Mouse (Mus musculus): ENCODE data around the gene Gm49394. TPM values are rescaled to one million over a fixed set of nuclear protein-coding genes. Genes with fewer than 3 reads are reported as not detected.
A peak's percentile ranks its signal among the peaks of the same experiment; 100 is the strongest.

Gene Gm49394
- polyA plus RNA-seq, 1 experiment from 2014 or later = not detected

GRCm38 (mm10) chr7:142661811-142662210 is 7.9 kb downstream of the Gm49394 start:
- ATAC-seq = no peak
- Histone ChIP-seq H3K4me3 (ENCODE audit: low read depth, low read length) (no peak overlapping the region), H3K27ac (ENCODE audit: low read length) (no peak overlapping the region)

GRCm38 (mm10) chr7:142661046-142661445 is 8.7 kb downstream of the Gm49394 start:
- 0 out of 2 replicates have a peak overlapping the region, but pooled peaks have one; percentile 16 for H3K4me3 ChIP-seq (ENCODE audit: low read depth, low read length)
- no peaks in the 10 kb centered on the region for H3K9me3 ChIP-seq (replicated peaks; ENCODE audit: control insufficient read depth, low read length, poor library complexity, severe bottlenecking)
- H3K27me3 ChIP-seq (ENCODE audit: control insufficient read depth, insufficient read depth, low read depth, low read length) = peaks cover 75% of the 10 kb centered on the region
- H3K36me3 ChIP-seq (ENCODE audit: control insufficient read depth, insufficient read depth, low read length) = no peaks in the 10 kb centered on the region
- no peak for ATAC-seq
- 2% methylated on average over 25 of the region's 25 CpGs for WGBS
- H3K9ac ChIP-seq (ENCODE audit: low read depth, low read length) = no peak overlapping the region
- H3K4me1 ChIP-seq (ENCODE audit: control insufficient read depth, insufficient read depth, low read length) = peaks cover 18% of the 10 kb centered on the region
- no peak overlapping the region for H3K27ac ChIP-seq (ENCODE audit: low read length)
- no peak overlapping the region for H3K4me2 ChIP-seq (ENCODE audit: low read length)

More at GRCm38 (mm10) chr7:142661811-142662210, 7.9 kb downstream of the Gm49394 start:
- peaks cover 75% of the 10 kb centered on the region for H3K27me3 ChIP-seq (ENCODE audit: control insufficient read depth, insufficient read depth, low read depth, low read length)
- no peaks in the 10 kb centered on the region for H3K36me3 ChIP-seq (ENCODE audit: control insufficient read depth, insufficient read depth, low read length)
- no peak overlapping the region for H3K9ac ChIP-seq (ENCODE audit: low read depth, low read length)
- H3K9me3 ChIP-seq (replicated peaks; ENCODE audit: control insufficient read depth, low read length, poor library complexity, severe bottlenecking) = no peaks in the 10 kb centered on the region
- no peak overlapping the region for H3K4me2 ChIP-seq (ENCODE audit: low read length)
- H3K4me1 ChIP-seq (ENCODE audit: control insufficient read depth, insufficient read depth, low read length) = peaks cover 18% of the 10 kb centered on the region

- Histone ChIP-seq H3K9ac (ENCODE audit: low read depth, low read length) (no peak overlapping the region), H3K27ac (ENCODE audit: low read length) (no peak overlapping the region), H3K9me3 (replicated peaks; ENCODE audit: control insufficient read depth, low read length, poor library complexity, severe bottlenecking) (no peaks in the 10 kb centered on the region), H3K4me3 (ENCODE audit: low read depth, low read length) (peak overlapping the region; percentile 16; the same call in 1 of the 2 replicates), H3K27me3 (ENCODE audit: control insufficient read depth, insufficient read depth, low read depth, low read length) (peaks cover 75% of the 10 kb centered on the region), H3K36me3 (ENCODE audit: control insufficient read depth, insufficient read depth, low read length) (no peaks in the 10 kb centered on the region), H3K4me2 (ENCODE audit: low read length) (peak overlapping the region; percentile 49), H3K4me1 (ENCODE audit: control insufficient read depth, insufficient read depth, low read length) (peaks cover 18% of the 10 kb centered on the region)
- no peak for ATAC-seq
- WGBS = under 1% methylated on average over 29 of the region's 29 CpGs
These were observed 9.1 kb downstream of the Gm49394 start for GRCm38 (mm10) chr7:142660651-142660945.

- 2% methylated on average over 42 of the region's 43 CpGs for WGBS
- no peaks in the 10 kb centered on the region for H3K9me3 ChIP-seq (replicated peaks; ENCODE audit: control insufficient read depth, low read length, poor library complexity, severe bottlenecking)
- peak overlapping the region; percentile 49 for H3K4me2 ChIP-seq (ENCODE audit: low read length)
- no peak; the same call in 1 of the 2 replicates for ATAC-seq
- H3K4me1 ChIP-seq (ENCODE audit: control insufficient read depth, insufficient read depth, low read length) = peaks cover 18% of the 10 kb centered on the region
- peak overlapping the region; percentile 30 for H3K4me3 ChIP-seq (ENCODE audit: low read depth, low read length)
- H3K27me3 ChIP-seq (ENCODE audit: control insufficient read depth, insufficient read depth, low read depth, low read length) = peaks cover 75% of the 10 kb centered on the region
- no peaks in the 10 kb centered on the region for H3K36me3 ChIP-seq (ENCODE audit: control insufficient read depth, insufficient read depth, low read length)
- no peak overlapping the region for H3K9ac ChIP-seq (ENCODE audit: low read depth, low read length)
- H3K27ac ChIP-seq (ENCODE audit: low read length) = no peak overlapping the region
These were observed 9.7 kb downstream of the Gm49394 start for GRCm38 (mm10) chr7:142659767-142660650.

GRCm38 (mm10) chr7:142659181-142659681 is 10.5 kb downstream of the Gm49394 start:
- no peak for ATAC-seq
- under 1% methylated on average over 44 of the region's 70 CpGs for WGBS
- H3K27ac ChIP-seq (ENCODE audit: low read length) = no peak overlapping the region
- peak overlapping the region; percentile 49 for H3K4me2 ChIP-seq (ENCODE audit: low read length)
- no peak overlapping the region for H3K9ac ChIP-seq (ENCODE audit: low read depth, low read length)
- no peaks in the 10 kb centered on the region for H3K36me3 ChIP-seq (ENCODE audit: control insufficient read depth, insufficient read depth, low read length)
- peaks cover 75% of the 10 kb centered on the region for H3K27me3 ChIP-seq (ENCODE audit: control insufficient read depth, insufficient read depth, low read depth, low read length)
- no peaks in the 10 kb centered on the region for H3K9me3 ChIP-seq (replicated peaks; ENCODE audit: control insufficient read depth, low read length, poor library complexity, severe bottlenecking)
- peak overlapping the region; percentile 30 for H3K4me3 ChIP-seq (ENCODE audit: low read depth, low read length)
- peaks cover 18% of the 10 kb centered on the region for H3K4me1 ChIP-seq (ENCODE audit: control insufficient read depth, insufficient read depth, low read length)

- Histone ChIP-seq H3K27ac (ENCODE audit: low read length) (no peak overlapping the region), H3K9me3 (replicated peaks; ENCODE audit: control insufficient read depth, low read length, poor library complexity, severe bottlenecking) (no peaks in the 10 kb centered on the region), H3K4me1 (ENCODE audit: control insufficient read depth, insufficient read depth, low read length) (peaks cover 20% of the 10 kb centered on the region), H3K9ac (ENCODE audit: low read depth, low read length) (no peak overlapping the region), H3K4me2 (ENCODE audit: low read length) (peak overlapping the region; percentile 49), H3K4me3 (ENCODE audit: low read depth, low read length) (peak overlapping the region; percentile 30), H3K36me3 (ENCODE audit: control insufficient read depth, insufficient read depth, low read length) (no peaks in the 10 kb centered on the region), H3K27me3 (ENCODE audit: control insufficient read depth, insufficient read depth, low read depth, low read length) (peaks cover 78% of the 10 kb centered on the region)
- WGBS = under 1% methylated on average over 36 of the region's 40 CpGs
- no peak for ATAC-seq
These were observed 11.0 kb downstream of the Gm49394 start for GRCm38 (mm10) chr7:142658681-142659180.

GRCm38 (mm10) chr7:142657821-142658614 is 11.7 kb downstream of the Gm49394 start:
- no peak overlapping the region for H3K27ac ChIP-seq (ENCODE audit: low read length)
- H3K27me3 ChIP-seq (ENCODE audit: control insufficient read depth, insufficient read depth, low read depth, low read length) = peaks cover 81% of the 10 kb centered on the region
- no peak for ATAC-seq
- H3K9ac ChIP-seq (ENCODE audit: low read depth, low read length) = 0 out of 2 replicates have a peak overlapping the region, but pooled peaks have one; percentile 10
- H3K4me1 ChIP-seq (ENCODE audit: control insufficient read depth, insufficient read depth, low read length) = peaks cover 20% of the 10 kb centered on the region
- 2% methylated on average over 34 of the region's 34 CpGs for WGBS
- H3K36me3 ChIP-seq (ENCODE audit: control insufficient read depth, insufficient read depth, low read length) = no peaks in the 10 kb centered on the region
- peak overlapping the region; percentile 49 for H3K4me2 ChIP-seq (ENCODE audit: low read length)
- H3K9me3 ChIP-seq (replicated peaks; ENCODE audit: control insufficient read depth, low read length, poor library complexity, severe bottlenecking) = no peaks in the 10 kb centered on the region
- H3K4me3 ChIP-seq (ENCODE audit: low read depth, low read length) = peak overlapping the region; percentile 30

GRCm38 (mm10) chr7:142657341-142657791 is 12.4 kb downstream of the Gm49394 start:
- Histone ChIP-seq H3K27me3 (ENCODE audit: control insufficient read depth, insufficient read depth, low read depth, low read length) (peaks cover 78% of the 10 kb centered on the region), H3K9ac (ENCODE audit: low read depth, low read length) (no peak overlapping the region), H3K9me3 (replicated peaks; ENCODE audit: control insufficient read depth, low read length, poor library complexity, severe bottlenecking) (no peaks in the 10 kb centered on the region), H3K4me2 (ENCODE audit: low read length) (no peak overlapping the region), H3K36me3 (ENCODE audit: control insufficient read depth, insufficient read depth, low read length) (no peaks in the 10 kb centered on the region), H3K4me3 (ENCODE audit: low read depth, low read length) (no peak overlapping the region), H3K4me1 (ENCODE audit: control insufficient read depth, insufficient read depth, low read length) (peaks cover 20% of the 10 kb centered on the region), H3K27ac (ENCODE audit: low read length) (no peak overlapping the region)
- 12% methylated on average over 7 of the region's 9 CpGs for WGBS
- no peak for ATAC-seq

All from midbrain, embryonic 16.5 days (tissue).